Mouse (Mus musculus): Measurements from ENCODE around the gene Cyp27a1. TPM values are rescaled to one million over a fixed set of nuclear protein-coding genes. Genes with fewer than 3 reads are reported as not detected.
A peak's percentile ranks its signal among the peaks of the same experiment; 100 is the strongest.

Cyp27a1 gene
- total RNA-seq (2021) = under 1 TPM; 0.70 TPM

- DNase-seq = peak; percentile 32
- intact Hi-C loops (cut with DNase I) = no loop called here
Measured at GRCm38 (mm10) chr1:74713099-74713858, at the start of gene Cyp27a1. Cyp27a1 (plus strand) TSS chr1:74713574.

- intact Hi-C loops (cut with DNase I) = no loop called here
Measured at GRCm38 (mm10) chr1:74665153-74665552, 48.2 kb upstream of the Cyp27a1 start.

GRCm38 (mm10) chr1:74668371-74668770 lies 45.0 kb upstream of the Cyp27a1 start:
- intact Hi-C loops (cut with DNase I) = no loop called here
- DNase-seq = no peak

More at GRCm38 (mm10) chr1:74665153-74665552, 48.2 kb upstream of the Cyp27a1 start:
- DNase-seq = no peak

GRCm38 (mm10) chr1:74672731-74673130 lies 40.6 kb upstream of the Cyp27a1 start:
- intact Hi-C loops (cut with DNase I) = no loop called here
- DNase-seq = no peak

GRCm38 (mm10) chr1:74676863-74677262 lies 36.5 kb upstream of the Cyp27a1 start:
- intact Hi-C loops (cut with DNase I) = no loop called here
- DNase-seq = no peak

GRCm38 (mm10) chr1:74677843-74678242 lies 35.5 kb upstream of the Cyp27a1 start:
- intact Hi-C loops (cut with DNase I) = no loop called here
- no peak for DNase-seq

- DNase-seq = no peak
- intact Hi-C loops (cut with DNase I) = no loop called here
Measured at GRCm38 (mm10) chr1:74687131-74687530, 26.2 kb upstream of the Cyp27a1 start.

- intact Hi-C loops (cut with DNase I) = no loop called here
- no peak for DNase-seq
Measured at GRCm38 (mm10) chr1:74693891-74694583, 19.3 kb upstream of the Cyp27a1 start.

GRCm38 (mm10) chr1:74695836-74696235 lies 17.5 kb upstream of the Cyp27a1 start:
- DNase-seq = no peak
- intact Hi-C loops (cut with DNase I) = no loop called here

- no peak for DNase-seq
- intact Hi-C loops (cut with DNase I) = no loop called here
Measured at GRCm38 (mm10) chr1:74697416-74697815, 16.0 kb upstream of the Cyp27a1 start.

- intact Hi-C loops (cut with DNase I) = no loop called here
- DNase-seq = no peak
Measured at GRCm38 (mm10) chr1:74698353-74698752, 15.0 kb upstream of the Cyp27a1 start.

- intact Hi-C loops (cut with DNase I) = no loop called here
- DNase-seq = no peak
Measured at GRCm38 (mm10) chr1:74698791-74699190, 14.6 kb upstream of the Cyp27a1 start.

GRCm38 (mm10) chr1:74702142-74702553 lies 11.2 kb upstream of the Cyp27a1 start:
- DNase-seq = no peak
- intact Hi-C loops (cut with DNase I) = no loop called here

- no peak for DNase-seq
- intact Hi-C loops (cut with DNase I) = no loop called here
Measured at GRCm38 (mm10) chr1:74704156-74704555, 9.2 kb upstream of the Cyp27a1 start.

GRCm38 (mm10) chr1:74705016-74705415 lies 8.4 kb upstream of the Cyp27a1 start:
- no peak for DNase-seq
- intact Hi-C loops (cut with DNase I) = no loop called here

- no peak for DNase-seq
- intact Hi-C loops (cut with DNase I) = no loop called here
Measured at GRCm38 (mm10) chr1:74709566-74709965, 3.8 kb upstream of the Cyp27a1 start.

- intact Hi-C loops (cut with DNase I) = no loop called here
- DNase-seq = no peak
Measured at GRCm38 (mm10) chr1:74712046-74712445, 1.3 kb upstream of the Cyp27a1 start.

GRCm38 (mm10) chr1:74712461-74713098 lies 794 bp upstream of the Cyp27a1 start:
- DNase-seq = no peak
- intact Hi-C loops (cut with DNase I) = no loop called here

- intact Hi-C loops (cut with DNase I) = no loop called here
- DNase-seq = no peak
Measured at GRCm38 (mm10) chr1:74713859-74714730, 721 bp downstream of the Cyp27a1 start.

GRCm38 (mm10) chr1:74714967-74715366 lies 1.6 kb downstream of the Cyp27a1 start:
- intact Hi-C loops (cut with DNase I) = no loop called here
- no peak for DNase-seq

- no peak for DNase-seq
- intact Hi-C loops (cut with DNase I) = no loop called here
Measured at GRCm38 (mm10) chr1:74715468-74715867, 2.1 kb downstream of the Cyp27a1 start.

Data from left cerebral cortex, postnatal 4 days (tissue).